Mouse (Mus musculus): ENCODE results near the gene Mgat5b.

GRCm38 (mm10) chr11:116954231-116955118 lies 35.8 kb downstream of the Mgat5b start:
- TF ChIP-seq MAX (IDR thresholded peaks at IDR 0.05; ENCODE audit: low read length) (no peak), NRF1 (IDR thresholded peaks at IDR 0.05; ENCODE audit: insufficient read depth, low read depth, low read length, poor library complexity, severe bottlenecking) (no peak), CTCF (IDR thresholded peaks at IDR 0.05 in 2 of 3, conservative IDR thresholded peaks at IDR 0.05 in 1 of 3; ENCODE audit: control insufficient read depth in 1 of 3, insufficient read depth in 1 of 3, low read depth in 2 of 3, low read length in 3 of 3, poor library complexity in 1 of 3, severe bottlenecking in 1 of 3) (no peak), MYC (IDR thresholded peaks at IDR 0.05; ENCODE audit: low read depth, low read length) (no peak), EP300 (IDR thresholded peaks at IDR 0.05; ENCODE audit: low read depth in 1 of 2, low read length in 2 of 2) (no peak), POLR2A (IDR thresholded peaks at IDR 0.05; ENCODE audit: control insufficient read depth in 1 of 2, insufficient read depth in 1 of 2, low read depth in 1 of 2, low read length in 2 of 2, poor library complexity in 1 of 2) (no peak), KAT2A (conservative IDR thresholded peaks at IDR 0.05; ENCODE audit: low read depth, low read length) (no peak), ZC3H11A (IDR thresholded peaks at IDR 0.05; ENCODE audit: low read depth, low read length) (no peak), ZKSCAN1 (IDR thresholded peaks at IDR 0.05; ENCODE audit: low read depth, low read length) (no peak)

Measured in MEL (cell line).